In genomic region chr4:101288292-101288691, GRCm38 (mm10) we compare ENCODE assay signal across 28 mouse cellular contexts. TPM values are rescaled to one million over a fixed set of nuclear protein-coding genes. Genes with fewer than 3 reads are reported as not detected.
DNase-seq lines count a peak whose midpoint lies in the region; ATAC-seq and TF ChIP-seq lines count a peak whose summit lies in the region.
"Had no signal": no experiment of that assay in that cellular context is flagged by ENCODE, and none has a peak within 500 bp of the region (broad histone marks: within the 10 kb centered on the region; RNA-seq: fewer than 3 reads in every experiment).

No protein-coding gene starts in this region.

- H3K4me1 ChIP-seq in forebrain, embryonic 15.5 days: peaks cover 20% of the 10 kb centered on the region
- peaks cover 13% of the 10 kb centered on the region; the same call in 1 of the 2 replicates for H3K4me1 ChIP-seq in forebrain, embryonic 11.5 days (replicated peaks; ENCODE audit: control insufficient read depth, insufficient read depth, low read length)
- H3K4me1 ChIP-seq in hindbrain, postnatal 0 days (ENCODE audit: insufficient read depth, low read length): peaks cover 11% of the 10 kb centered on the region
- H3K4me1 ChIP-seq in hindbrain, embryonic 13.5 days (replicated peaks): peaks cover 16% of the 10 kb centered on the region
- H3K4me1 ChIP-seq in neural tube, embryonic 14.5 days (ENCODE audit: control insufficient read depth, insufficient read depth, low read length): peaks cover 4% of the 10 kb centered on the region; the same call in 1 of the 2 replicates

- H3K4me3 ChIP-seq in forebrain, embryonic 15.5 days: no peak overlapping the region
- no peak overlapping the region for H3K4me3 ChIP-seq in forebrain, embryonic 11.5 days (ENCODE audit: low read depth, low read length)
- no peak overlapping the region for H3K4me3 ChIP-seq in hindbrain, postnatal 0 days (ENCODE audit: low read length)
- no peak overlapping the region for H3K4me3 ChIP-seq in hindbrain, embryonic 13.5 days
- no peak overlapping the region for H3K4me3 ChIP-seq in neural tube, embryonic 14.5 days (ENCODE audit: low read depth, low read length)
- H3K4me3 ChIP-seq: gastrocnemius, adult 2 months; heart, embryonic 13.5 days; intestine, embryonic 15.5 days; limb, embryonic 10.5 days; limb, embryonic 15.5 days; liver, embryonic 13.5 days had no signal

- no peak for TF ChIP-seq CTCF in hindbrain, postnatal 0 days (IDR thresholded peaks at IDR 0.05; ENCODE audit: low read depth)

- no peaks in the 10 kb centered on the region for H3K9me3 ChIP-seq in forebrain, embryonic 15.5 days
- no peaks in the 10 kb centered on the region for H3K9me3 ChIP-seq in forebrain, embryonic 11.5 days (ENCODE audit: control insufficient read depth, low read length)
- H3K9me3 ChIP-seq in hindbrain, postnatal 0 days (ENCODE audit: low read length): no peaks in the 10 kb centered on the region
- H3K9me3 ChIP-seq in hindbrain, embryonic 13.5 days: no peaks in the 10 kb centered on the region
- H3K9me3 ChIP-seq in neural tube, embryonic 14.5 days (ENCODE audit: control insufficient read depth, low read length): no peaks in the 10 kb centered on the region
- H3K9me3 ChIP-seq: heart, embryonic 13.5 days; intestine, embryonic 15.5 days; limb, embryonic 10.5 days; limb, embryonic 15.5 days; liver, embryonic 13.5 days had no signal

- no peak for DNase-seq in forebrain, embryonic 11.5 days (ENCODE audit: low spot score)
- peak; percentile 67 for DNase-seq in hindbrain, postnatal 0 days (ENCODE audit: low spot score)
- DNase-seq in neural tube, embryonic 10.5 days (ENCODE audit: extremely low spot score, low spot score): no peak
- DNase-seq in spleen, postnatal 4 days (ENCODE audit: low spot score in 2 of 2): no peak
- DNase-seq: adrenal gland, postnatal 10 days; cerebellum, adult 11 months; cerebellum, adult 9-10 months; cerebellum, postnatal 36 days; gastrocnemius, adult 2 months; gastrocnemius, postnatal 36 days; heart, postnatal 10 days; kidney, adult 2 months; kidney, postnatal 36 days; liver, embryonic 13.5 days; lung, adult 18-20 months; lung, postnatal 10 days; right cerebral cortex, postnatal 4 days; thymus, adult 2 months; thymus, postnatal 36 days had no signal

- no peak overlapping the region for H3K27ac ChIP-seq in forebrain, embryonic 15.5 days (replicated peaks)
- no peak overlapping the region for H3K27ac ChIP-seq in forebrain, embryonic 11.5 days (ENCODE audit: low read depth, low read length)
- H3K27ac ChIP-seq in hindbrain, postnatal 0 days: no peak overlapping the region
- no peak overlapping the region for H3K27ac ChIP-seq in hindbrain, embryonic 13.5 days
- no peak overlapping the region for H3K27ac ChIP-seq in neural tube, embryonic 14.5 days (ENCODE audit: low read depth, low read length)
- H3K27ac ChIP-seq: gastrocnemius, adult 2 months; heart, embryonic 13.5 days; intestine, embryonic 15.5 days; limb, embryonic 10.5 days; limb, embryonic 15.5 days; liver, embryonic 13.5 days; macrophage had no signal

- ATAC-seq in forebrain, embryonic 15.5 days (replicated peaks): 0 out of 2 replicates have a peak, but pooled peaks have one; percentile 13
- ATAC-seq in forebrain, embryonic 11.5 days (replicated peaks; ENCODE audit: low FRiP score): no peak
- ATAC-seq in hindbrain, postnatal 0 days: peak; percentile 61
- no peak for ATAC-seq in hindbrain, embryonic 13.5 days (ENCODE audit: low FRiP score)
- peak; percentile 25; the same call in 1 of the 2 replicates for ATAC-seq in neural tube, embryonic 14.5 days (ENCODE audit: low read depth)
- ATAC-seq: intestine, embryonic 15.5 days; Patski had no signal

- no peaks in the 10 kb centered on the region for H3K36me3 ChIP-seq in forebrain, embryonic 15.5 days
- no peaks in the 10 kb centered on the region for H3K36me3 ChIP-seq in forebrain, embryonic 11.5 days (ENCODE audit: control insufficient read depth, insufficient read depth, low read length)
- no peaks in the 10 kb centered on the region for H3K36me3 ChIP-seq in hindbrain, postnatal 0 days (ENCODE audit: insufficient read depth, low read length)
- H3K36me3 ChIP-seq in hindbrain, embryonic 13.5 days: no peaks in the 10 kb centered on the region
- no peaks in the 10 kb centered on the region for H3K36me3 ChIP-seq in neural tube, embryonic 14.5 days (ENCODE audit: control insufficient read depth, insufficient read depth, low read length)
- H3K36me3 ChIP-seq: heart, embryonic 13.5 days; intestine, embryonic 15.5 days; limb, embryonic 10.5 days; limb, embryonic 15.5 days; liver, embryonic 13.5 days had no signal

- no peak overlapping the region for H3K9ac ChIP-seq in forebrain, embryonic 15.5 days (replicated peaks)
- no peak overlapping the region for H3K9ac ChIP-seq in forebrain, embryonic 11.5 days (ENCODE audit: low read length)
- no peak overlapping the region for H3K9ac ChIP-seq in hindbrain, postnatal 0 days (replicated peaks; ENCODE audit: low read length)
- H3K9ac ChIP-seq in hindbrain, embryonic 13.5 days: no peak overlapping the region
- H3K9ac ChIP-seq in neural tube, embryonic 14.5 days (replicated peaks; ENCODE audit: low read depth, low read length): no peak overlapping the region
- H3K9ac ChIP-seq: heart, embryonic 13.5 days; intestine, embryonic 15.5 days; limb, embryonic 15.5 days; liver, embryonic 13.5 days had no signal

- H3K4me2 ChIP-seq in forebrain, embryonic 15.5 days (replicated peaks): no peak overlapping the region
- no peak overlapping the region for H3K4me2 ChIP-seq in forebrain, embryonic 11.5 days (ENCODE audit: low read depth, low read length, severe bottlenecking)
- no peak overlapping the region for H3K4me2 ChIP-seq in hindbrain, postnatal 0 days (ENCODE audit: low read depth, low read length)
- H3K4me2 ChIP-seq in hindbrain, embryonic 13.5 days: no peak overlapping the region
- H3K4me2 ChIP-seq in neural tube, embryonic 14.5 days (ENCODE audit: low read depth, low read length): no peak overlapping the region
- H3K4me2 ChIP-seq: heart, embryonic 13.5 days; intestine, embryonic 15.5 days; limb, embryonic 15.5 days; liver, embryonic 13.5 days had no signal

- 33% methylated on average over 11 of the region's 11 CpGs for WGBS in forebrain, embryonic 15.5 days
- WGBS in forebrain, embryonic 11.5 days: 47% methylated on average over 11 of the region's 11 CpGs
- 34% methylated on average over 11 of the region's 11 CpGs for WGBS in hindbrain, postnatal 0 days
- 41% methylated on average over 11 of the region's 11 CpGs for WGBS in hindbrain, embryonic 13.5 days
- WGBS in neural tube, embryonic 14.5 days: 43% methylated on average over 11 of the region's 11 CpGs

- H3K27me3 ChIP-seq in forebrain, embryonic 15.5 days: peaks cover 16% of the 10 kb centered on the region; the same call in 1 of the 2 replicates
- H3K27me3 ChIP-seq in forebrain, embryonic 11.5 days (ENCODE audit: control insufficient read depth, insufficient read depth, low read length): peaks cover 15% of the 10 kb centered on the region
- H3K27me3 ChIP-seq in hindbrain, postnatal 0 days (ENCODE audit: insufficient read depth, low read length): peaks cover 4% of the 10 kb centered on the region; the same call in 1 of the 2 replicates
- H3K27me3 ChIP-seq in hindbrain, embryonic 13.5 days: peaks cover 32% of the 10 kb centered on the region
- H3K27me3 ChIP-seq in neural tube, embryonic 14.5 days (ENCODE audit: control insufficient read depth, insufficient read depth, low read length): peaks cover 16% of the 10 kb centered on the region
- H3K27me3 ChIP-seq: intestine, embryonic 15.5 days; Patski had no signal

RNA-seq across cellular contexts. Expression of gene Jak1, which starts 23.2 kb away (rescaled TPM):
- polyA plus RNA-seq in forebrain, embryonic 15.5 days (2015; fragmentation: Nextera tagmentation; extraction: Ambion mirVana): 46.5 and 51.3 TPM in 2 replicates
- 46.6 and 46.7 TPM in 2 replicates for polyA plus RNA-seq in forebrain, embryonic 11.5 days (2014; fragmentation: Nextera tagmentation; extraction: Ambion mirVana)
- total RNA-seq in hindbrain, postnatal 0 days (2014; rRNA removed): 63.1 and 79.4 TPM in 2 replicates
- 106 and 112 TPM in 2 replicates for polyA plus RNA-seq in hindbrain, postnatal 0 days (2015; fragmentation: Nextera tagmentation; extraction: Ambion mirVana)
- 63.4 and 66.3 TPM in 2 replicates for polyA plus RNA-seq in hindbrain, embryonic 13.5 days (2015; fragmentation: Nextera tagmentation; extraction: Ambion mirVana)
- polyA plus RNA-seq in neural tube, embryonic 14.5 days (2014; fragmentation: Nextera tagmentation; extraction: Ambion mirVana): 113 and 119 TPM in 2 replicates

Comparison
In these comparisons a context has a peak if more than half of its experiments do, and no peak if none do; other contexts are left out.
1. ATAC-seq: peak in forebrain, embryonic 15.5 days (single experiment), hindbrain, postnatal 0 days (single experiment) and neural tube, embryonic 14.5 days (single experiment); none in forebrain, embryonic 11.5 days (single experiment) and hindbrain, embryonic 13.5 days (single experiment).